Mouse (Mus musculus) embryonic facial prominence, embryonic 11.5 days (tissue): Measurements from ENCODE around the gene Alkbh4. TPM values are rescaled to one million over a fixed set of nuclear protein-coding genes. Genes with fewer than 3 reads are reported as not detected.

Experiments used
- ATAC-seq: fragments of 200-750 bp; cut with Nextera tagmentation; replicated peaks from 2 replicates; pipeline ENCODE4 v1.8.0; 2017; ENCODE audit warnings: low read depth; ENCODE audit not compliant: insufficient number of reproducible peaks, low FRiP score, low TSS enrichment
- DNase-seq: peaks from one replicate; pipeline ENCODE4 v3.0.0-alpha.2; 2015; ENCODE audit warnings: low spot score
- H3K27ac ChIP-seq: fragments of 300-500 bp; sonication (generic); replicated peaks from 2 replicates; pipeline ENCODE4 v1.5.1; 2014; ENCODE audit warnings: mild to moderate bottlenecking, low read depth, low read length, control low read depth
- H3K27me3 ChIP-seq: fragments of 300-500 bp; sonication (generic); 2 replicates; pipeline ENCODE4 v1.6.1; 2014; ENCODE audit warnings: mild to moderate bottlenecking, low read length, moderate library complexity, mixed read lengths; ENCODE audit not compliant: control insufficient read depth, insufficient read depth
- H3K36me3 ChIP-seq: fragments of 300-500 bp; sonication (generic); replicated peaks from 2 replicates; pipeline ENCODE4 v1.6.1; 2014; ENCODE audit warnings: low read depth, mild to moderate bottlenecking, low read length, moderate library complexity, mixed read lengths; ENCODE audit not compliant: control insufficient read depth, insufficient read depth
- H3K4me1 ChIP-seq: fragments of 300-500 bp; sonication (generic); 2 replicates; pipeline ENCODE4 v1.6.1; 2014; ENCODE audit warnings: low read length, mixed read lengths; ENCODE audit not compliant: control insufficient read depth, insufficient read depth
- H3K4me2 ChIP-seq: fragments of 300-500 bp; sonication (generic); 2 replicates; pipeline ENCODE4 v1.6.1; 2014; ENCODE audit warnings: low read depth, mild to moderate bottlenecking, control low read depth, low read length, moderate library complexity
- H3K4me3 ChIP-seq: fragments of 300-500 bp; sonication (generic); 2 replicates; pipeline ENCODE4 v1.5.1; 2014; ENCODE audit warnings: low read depth, low read length, control low read depth
- H3K9ac ChIP-seq: fragments of 300-500 bp; sonication (generic); replicated peaks from 2 replicates; pipeline ENCODE4 v1.6.1; 2014; ENCODE audit warnings: mild to moderate bottlenecking, control low read depth, low read length
- H3K9me3 ChIP-seq: fragments of 300-500 bp; sonication (generic); replicated peaks from 2 replicates; pipeline ENCODE4 v1.6.1; 2016; ENCODE audit warnings: mild to moderate bottlenecking, low read length, inconsistent platforms, mixed read lengths; ENCODE audit not compliant: control insufficient read depth
- WGBS: fragments of 180-500 bp; shearing (Covaris S2); extraction: QIAGEN DNeasy Blood & Tissue Kit; methylation state at CpG from one replicate; pipeline ENCODE4 v1.1.7; 2014; 5-methylcytosine and 5-hydroxymethylcytosine counted together
- polyA plus RNA-seq: library from polyadenylated mRNA; unstranded; fragments of >200 nt; fragmentation: Nextera tagmentation; extraction: Ambion mirVana; gene quantifications from 2 replicates; pipeline ENCODE4 v1.2.1, GENCODE M21; 2014

Gene Alkbh4
- polyA plus RNA-seq, 1 experiment from 2014 or later = 17.2 TPM

- Histone ChIP-seq H3K4me3 (peak overlapping the region; percentile 77), H3K36me3 (peaks cover 11% of the 10 kb centered on the region), H3K4me2 (peak overlapping the region; percentile 61), H3K27ac (no peak overlapping the region), H3K9me3 (no peaks in the 10 kb centered on the region), H3K27me3 (no peaks in the 10 kb centered on the region), H3K4me1 (no peaks in the 10 kb centered on the region; the same call in 1 of the 2 replicates), H3K9ac (peak overlapping the region; percentile 70)
- 0 out of 2 replicates have a peak, but pooled peaks have one; percentile 41 for ATAC-seq
- peak; percentile 13 for DNase-seq
- 6% methylated on average over 20 of the region's 20 CpGs for WGBS
Observed at GRCm38 (mm10) chr5:136136292-136136990, 495 bp downstream of the Alkbh4 start.

- H3K27me3 ChIP-seq = no peaks in the 10 kb centered on the region
- ATAC-seq (no peak), DNase-seq (peak; percentile 62)
- no peaks in the 10 kb centered on the region; the same call in 1 of the 2 replicates for H3K4me1 ChIP-seq
- H3K4me2 ChIP-seq = no peak overlapping the region
- H3K36me3 ChIP-seq = peaks cover 11% of the 10 kb centered on the region
- no peak overlapping the region for H3K4me3 ChIP-seq
- no peak overlapping the region for H3K9ac ChIP-seq
- no peak overlapping the region for H3K27ac ChIP-seq
- WGBS = 73% methylated on average over 13 of the region's 13 CpGs
- H3K9me3 ChIP-seq = no peaks in the 10 kb centered on the region
Observed at GRCm38 (mm10) chr5:136137658-136138274, 1.8 kb downstream of the Alkbh4 start.

- DNase-seq (no peak), ATAC-seq (no peak)
- Histone ChIP-seq H3K9me3 (no peaks in the 10 kb centered on the region), H3K4me2 (no peak overlapping the region), H3K27ac (no peak overlapping the region), H3K9ac (no peak overlapping the region), H3K36me3 (peaks cover 11% of the 10 kb centered on the region), H3K4me3 (no peak overlapping the region), H3K27me3 (no peaks in the 10 kb centered on the region), H3K4me1 (no peaks in the 10 kb centered on the region; the same call in 1 of the 2 replicates)
- 94% methylated on average over 13 of the region's 13 CpGs for WGBS
Observed at GRCm38 (mm10) chr5:136139393-136139792, 3.4 kb downstream of the Alkbh4 start.

GRCm38 (mm10) chr5:136140057-136140482 is 4.1 kb downstream of the Alkbh4 start:
- 93% methylated on average over 10 of the region's 10 CpGs for WGBS
- no peaks in the 10 kb centered on the region; the same call in 1 of the 2 replicates for H3K4me1 ChIP-seq
- H3K9ac ChIP-seq = no peak overlapping the region
- peaks cover 11% of the 10 kb centered on the region for H3K36me3 ChIP-seq
- no peak overlapping the region for H3K27ac ChIP-seq
- no peaks in the 10 kb centered on the region for H3K27me3 ChIP-seq
- H3K4me2 ChIP-seq = no peak overlapping the region
- DNase-seq (no peak), ATAC-seq (no peak)
- H3K9me3 ChIP-seq = no peaks in the 10 kb centered on the region
- no peak overlapping the region for H3K4me3 ChIP-seq

GRCm38 (mm10) chr5:136142746-136143145 is 6.8 kb downstream of the Alkbh4 start:
- Histone ChIP-seq H3K9me3 (no peaks in the 10 kb centered on the region), H3K4me2 (no peak overlapping the region), H3K9ac (no peak overlapping the region), H3K4me1 (no peaks in the 10 kb centered on the region), H3K27me3 (no peaks in the 10 kb centered on the region), H3K36me3 (peaks cover 11% of the 10 kb centered on the region), H3K4me3 (no peak overlapping the region), H3K27ac (no peak overlapping the region)
- ATAC-seq = no peak
- WGBS = 81% methylated on average over 5 of the region's 5 CpGs
- no peak for DNase-seq

GRCm38 (mm10) chr5:136143161-136143755 is 7.3 kb downstream of the Alkbh4 start:
- ATAC-seq (no peak), DNase-seq (no peak)
- no peaks in the 10 kb centered on the region for H3K4me1 ChIP-seq
- H3K27me3 ChIP-seq = no peaks in the 10 kb centered on the region
- no peak overlapping the region for H3K27ac ChIP-seq
- 88% methylated on average over 6 of the region's 6 CpGs for WGBS
- H3K9me3 ChIP-seq = no peaks in the 10 kb centered on the region
- H3K4me2 ChIP-seq = no peak overlapping the region
- no peak overlapping the region for H3K9ac ChIP-seq
- peaks cover 11% of the 10 kb centered on the region for H3K36me3 ChIP-seq
- no peak overlapping the region for H3K4me3 ChIP-seq

- peaks cover 11% of the 10 kb centered on the region for H3K36me3 ChIP-seq
- no peak overlapping the region for H3K4me2 ChIP-seq
- H3K9me3 ChIP-seq = no peaks in the 10 kb centered on the region
- whole genome bisulfite sequencing = 76% methylated on average over 12 of the region's 12 CpGs
- ATAC-seq (no peak), DNase-seq (no peak)
- no peak overlapping the region for H3K9ac ChIP-seq
- no peak overlapping the region for H3K4me3 ChIP-seq
- no peaks in the 10 kb centered on the region for H3K4me1 ChIP-seq
- no peak overlapping the region for H3K27ac ChIP-seq
- no peaks in the 10 kb centered on the region for H3K27me3 ChIP-seq
Observed at GRCm38 (mm10) chr5:136144606-136145430, 8.9 kb downstream of the Alkbh4 start.
